Mouse (Mus musculus) midbrain, embryonic 11.5 days (tissue): ENCODE measurements around the gene Anxa8. TPM values are rescaled to one million over a fixed set of nuclear protein-coding genes. Genes with fewer than 3 reads are reported as not detected.

Source experiments
- ATAC-seq: fragments of 200-750 bp; cut with Nextera tagmentation; 2 replicates; pipeline ENCODE4 v1.8.0; 2017; ENCODE audit warnings: moderate TSS enrichment, moderate library complexity; ENCODE audit not compliant: low FRiP score
- DNase-seq: peaks from one replicate; pipeline ENCODE4 v3.0.0; 2015; ENCODE audit warnings: low spot score; ENCODE audit errors: missing footprints
- H3K27ac ChIP-seq: fragments of 300-500 bp; sonication (generic); 2 replicates; pipeline ENCODE4 v1.5.1; 2014; ENCODE audit warnings: low read depth, low read length
- H3K27me3 ChIP-seq: fragments of 300-500 bp; sonication (generic); 2 replicates; pipeline ENCODE4 v1.6.1; 2014; ENCODE audit warnings: mild to moderate bottlenecking, low read length, moderate library complexity, mixed read lengths; ENCODE audit not compliant: control insufficient read depth, insufficient read depth
- H3K36me3 ChIP-seq: fragments of 300-500 bp; sonication (generic); 2 replicates; pipeline ENCODE4 v1.6.1; 2014; ENCODE audit warnings: mild to moderate bottlenecking, low read length, moderate library complexity, mixed read lengths; ENCODE audit not compliant: control insufficient read depth, insufficient read depth
- H3K4me1 ChIP-seq: fragments of 300-500 bp; sonication (generic); 2 replicates; pipeline ENCODE4 v1.6.1; 2014; ENCODE audit warnings: low read length; ENCODE audit not compliant: control insufficient read depth, insufficient read depth
- H3K4me2 ChIP-seq: fragments of 300-500 bp; sonication (generic); 2 replicates; pipeline ENCODE4 v1.6.1; 2014; ENCODE audit warnings: mild to moderate bottlenecking, moderate library complexity
- H3K4me3 ChIP-seq: fragments of 300-500 bp; sonication (generic); 2 replicates; pipeline ENCODE4 v1.5.1; 2014; ENCODE audit warnings: low read depth, low read length
- H3K9ac ChIP-seq: fragments of 300-500 bp; sonication (generic); 2 replicates; pipeline ENCODE4 v1.6.1; 2014; ENCODE audit warnings: low read length
- H3K9me3 ChIP-seq: fragments of 300-500 bp; sonication (generic); 2 replicates; pipeline ENCODE4 v1.6.1; 2016; ENCODE audit warnings: low read length; ENCODE audit not compliant: control insufficient read depth
- WGBS: fragments of 180-500 bp; shearing (Covaris S2); extraction: QIAGEN DNeasy Blood & Tissue Kit; methylation state at CpG from one replicate; pipeline ENCODE4 v1.1.7; 2014; 5-methylcytosine and 5-hydroxymethylcytosine counted together
- polyA plus RNA-seq: library from polyadenylated mRNA; unstranded; fragments of >200 nt; fragmentation: Nextera tagmentation; extraction: Ambion mirVana; gene quantifications from 2 replicates; pipeline ENCODE4 v1.2.1, GENCODE M21; 2014

The Anxa8 gene
- polyA plus RNA-seq, 1 experiment from 2014 or later, result 0.81 TPM

DNA sequence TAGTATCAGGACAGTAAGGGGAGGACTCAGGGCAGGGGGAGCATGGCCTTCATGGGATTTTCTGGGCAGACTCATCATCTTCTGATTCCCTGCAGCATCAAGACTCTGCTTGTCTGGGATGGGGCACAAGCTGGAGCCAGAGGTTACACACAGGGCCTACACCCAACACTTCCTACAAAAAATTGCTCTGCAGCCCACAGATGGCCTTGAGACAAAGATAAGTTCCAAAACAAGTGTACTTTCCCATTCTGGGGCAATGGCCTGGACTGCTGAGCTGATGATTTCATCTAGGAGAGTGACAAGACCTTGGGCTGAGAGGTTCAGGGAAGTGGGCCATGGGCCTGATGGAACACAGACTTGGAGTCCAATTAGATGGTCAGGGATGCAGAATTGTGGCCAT, 49.6 kb downstream of the Anxa8 start:
- ATAC-seq (no peak), DNase-seq (no peak)
- Histone ChIP-seq H3K9ac (no peak overlapping the region), H3K9me3 (no peaks in the 10 kb centered on the region), H3K27me3 (no peaks in the 10 kb centered on the region), H3K4me3 (no peak overlapping the region), H3K4me1 (no peaks in the 10 kb centered on the region), H3K36me3 (no peaks in the 10 kb centered on the region), H3K27ac (no peak overlapping the region), H3K4me2 (no peak overlapping the region)

- Histone ChIP-seq H3K4me1 (no peaks in the 10 kb centered on the region), H3K27me3 (no peaks in the 10 kb centered on the region), H3K36me3 (no peaks in the 10 kb centered on the region), H3K9me3 (no peaks in the 10 kb centered on the region), H3K4me3 (no peak overlapping the region), H3K4me2 (no peak overlapping the region), H3K27ac (no peak overlapping the region), H3K9ac (no peak overlapping the region)
- DNase-seq (no peak), ATAC-seq (no peak)
- 81% methylated on average over 15 of the region's 15 CpGs for WGBS
These were observed 54.2 kb downstream of the Anxa8 start for GRCm38 (mm10) chr14:34139671-34140664.

DNA sequence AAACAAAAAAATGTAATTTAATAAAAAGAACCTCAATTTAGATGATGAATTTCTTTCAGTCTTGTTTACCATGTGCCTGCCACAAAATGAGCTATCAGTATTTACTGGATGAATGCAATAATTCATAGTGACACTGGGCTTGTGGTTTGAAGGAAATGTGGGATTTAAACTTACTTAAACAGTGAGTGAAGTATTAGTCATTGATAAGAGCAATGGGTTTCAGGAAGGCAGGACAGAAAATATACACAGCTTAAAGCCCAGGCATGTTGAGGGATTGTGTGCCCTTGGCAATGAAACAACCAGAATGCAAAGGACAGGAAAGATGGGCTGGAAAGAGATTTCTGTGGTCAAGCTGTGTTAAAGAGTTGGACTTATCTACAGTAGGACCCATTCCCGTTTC, 56.5 kb downstream of the Anxa8 start:
- no peaks in the 10 kb centered on the region for H3K27me3 ChIP-seq
- no peak overlapping the region for H3K4me3 ChIP-seq
- no peak for DNase-seq
- no peak for ATAC-seq
- no peak overlapping the region for H3K27ac ChIP-seq
- no peaks in the 10 kb centered on the region for H3K9me3 ChIP-seq
- H3K4me1 ChIP-seq, result no peaks in the 10 kb centered on the region
- H3K36me3 ChIP-seq, result no peaks in the 10 kb centered on the region
- H3K4me2 ChIP-seq, result no peak overlapping the region
- WGBS, result 85% methylated on average over 1 of the region's 1 CpGs
- H3K9ac ChIP-seq, result no peak overlapping the region

DNA sequence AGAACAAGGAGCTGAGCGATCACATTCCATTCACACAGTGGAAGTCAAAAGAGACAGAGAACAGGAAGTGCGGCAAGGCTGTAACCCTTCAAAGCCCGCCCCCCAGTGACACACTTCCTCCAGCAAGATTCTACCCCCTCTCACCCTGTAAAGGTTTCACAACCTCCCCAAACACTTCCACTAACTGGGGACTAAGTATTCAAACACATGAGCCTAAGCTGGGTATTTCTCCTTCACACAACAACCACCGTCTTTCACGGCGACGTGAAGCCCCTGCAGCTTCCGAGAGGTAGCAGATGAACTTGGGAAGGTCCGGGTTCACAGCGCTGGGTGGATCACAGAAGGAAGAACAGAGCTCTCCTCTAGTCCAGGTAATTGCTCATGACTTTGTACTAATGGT, 57.1 kb downstream of the Anxa8 start:
- H3K36me3 ChIP-seq, result no peaks in the 10 kb centered on the region
- H3K4me1 ChIP-seq, result no peaks in the 10 kb centered on the region
- H3K9ac ChIP-seq, result no peak overlapping the region
- no peaks in the 10 kb centered on the region for H3K9me3 ChIP-seq
- DNase-seq (no peak), ATAC-seq (no peak)
- H3K4me3 ChIP-seq, result no peak overlapping the region
- no peaks in the 10 kb centered on the region for H3K27me3 ChIP-seq
- no peak overlapping the region for H3K4me2 ChIP-seq
- no peak overlapping the region for H3K27ac ChIP-seq
- WGBS, result 92% methylated on average over 10 of the region's 10 CpGs

Other genes with a start within 250 kb of the Anxa8 start
- 1.7 and 1.9 TPM in 2 replicates for gene Gdf10, start 162.4 kb upstream of the Anxa8 start, polyA plus RNA-seq
- gene Gdf2, start 144.9 kb upstream of the Anxa8 start, polyA plus RNA-seq, result not detected in 2 replicates
- gene Rbp3, start 132.0 kb upstream of the Anxa8 start, polyA plus RNA-seq, result not detected in 2 replicates
- gene Zfp488, start 107.2 kb upstream of the Anxa8 start, polyA plus RNA-seq, result 0.17 TPM in 1 of 2 replicates, not detected in the other
- not detected in 2 replicates for gene Gm30083, start 70.8 kb upstream of the Anxa8 start, polyA plus RNA-seq
- gene Gm5460, start 69.2 kb upstream of the Anxa8 start, polyA plus RNA-seq, result not detected in 2 replicates
- gene Antxrl, start 33.3 kb upstream of the Anxa8 start, polyA plus RNA-seq, result not detected in 2 replicates
- gene A630023A22Rik, start 16.8 kb downstream of the Anxa8 start, polyA plus RNA-seq, result not detected in 2 replicates
- gene Npy4r, start 66.5 kb downstream of the Anxa8 start, polyA plus RNA-seq, result not detected in 2 replicates
- 0.39 and 0.60 TPM in 2 replicates for gene Gprin2, start 115.7 kb downstream of the Anxa8 start, polyA plus RNA-seq
- 0.10 and 0.11 TPM in 2 replicates for gene Syt15, start 133.6 kb downstream of the Anxa8 start, polyA plus RNA-seq
- 6.2 and 8.0 TPM in 2 replicates for gene Shld2, start 224.5 kb downstream of the Anxa8 start, polyA plus RNA-seq
- gene Glud1, start 224.7 kb downstream of the Anxa8 start, polyA plus RNA-seq, result 97.8 and 101 TPM in 2 replicates